Mouse (Mus musculus): ENCODE measurements around the gene Cped1. TPM values are rescaled to one million over a fixed set of nuclear protein-coding genes. Genes with fewer than 3 reads are reported as not detected.

The Cped1 gene
- polyA plus RNA-seq, 1 experiment from 2014 or later = 67.9 TPM

DNA sequence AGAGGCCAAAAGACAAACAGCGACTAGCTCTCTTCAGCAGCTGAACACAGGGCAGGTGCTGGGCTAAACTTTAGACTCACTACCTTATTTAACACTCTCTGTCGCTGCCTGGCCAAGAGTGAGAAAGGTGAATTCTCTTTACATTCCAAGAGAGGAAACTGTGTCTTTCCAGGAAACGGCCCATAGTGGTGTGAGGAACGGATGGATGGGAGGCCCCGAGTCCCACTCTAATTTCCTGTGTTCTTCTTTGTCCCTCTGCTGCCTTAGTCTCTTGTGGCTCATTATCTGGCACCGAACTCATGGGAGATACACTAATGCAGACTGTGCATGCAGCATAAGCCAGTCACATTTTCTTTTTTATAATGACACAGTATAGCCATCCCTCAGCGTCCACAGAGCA is 31.9 kb downstream of the Cped1 start:
- Histone ChIP-seq H3K4me1 (ENCODE audit: control insufficient read depth, insufficient read depth, low read length) (peaks cover 12% of the 10 kb centered on the region; the same call in 1 of the 2 replicates), H3K27ac (ENCODE audit: low read depth, low read length) (no peak overlapping the region), H3K36me3 (ENCODE audit: control insufficient read depth, insufficient read depth, low read length) (no peaks in the 10 kb centered on the region), H3K4me2 (replicated peaks; ENCODE audit: low read depth, low read length) (no peak overlapping the region), H3K27me3 (ENCODE audit: control insufficient read depth, insufficient read depth, low read length) (no peaks in the 10 kb centered on the region), H3K9me3 (ENCODE audit: control insufficient read depth, low read length) (no peaks in the 10 kb centered on the region), H3K9ac (ENCODE audit: low read depth, low read length) (no peak overlapping the region), H3K4me3 (ENCODE audit: low read length) (no peak overlapping the region)
- no peak for ATAC-seq (ENCODE audit: low FRiP score, low TSS enrichment)
- WGBS = 67% methylated on average over 7 of the region's 7 CpGs

DNA sequence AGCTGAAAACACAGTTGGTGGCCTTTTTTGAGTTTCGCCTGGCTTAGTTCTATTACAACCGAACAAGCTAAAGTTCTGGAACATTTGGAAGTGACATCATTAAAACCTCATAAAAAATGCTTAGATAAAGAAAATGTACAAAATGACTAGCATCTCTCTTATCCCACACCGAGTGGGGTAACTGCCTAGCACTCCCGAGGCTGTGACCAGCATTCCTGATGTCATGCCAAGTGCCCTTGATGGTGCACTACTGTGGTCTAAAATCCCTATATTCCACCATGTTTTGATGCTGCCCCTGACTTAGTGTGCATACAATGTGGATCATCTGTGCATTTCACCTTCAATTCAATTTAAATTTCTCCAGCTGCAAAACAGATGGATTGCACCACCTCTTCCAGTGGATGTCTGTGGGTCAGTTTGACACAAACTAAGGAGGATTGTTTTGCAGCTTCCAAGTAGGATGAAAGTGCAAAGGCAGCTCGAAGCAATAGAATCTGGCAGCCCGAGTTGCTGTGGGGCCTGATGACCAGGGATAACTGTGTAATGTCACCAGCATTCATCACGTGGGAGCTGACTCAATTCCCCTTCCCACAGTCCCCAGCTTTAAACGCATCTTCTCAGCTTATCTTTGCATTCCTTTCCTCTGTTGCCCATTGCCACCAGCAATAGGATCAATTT is 33.2 kb downstream of the Cped1 start:
- no peaks in the 10 kb centered on the region for H3K36me3 ChIP-seq (ENCODE audit: control insufficient read depth, insufficient read depth, low read length)
- H3K9me3 ChIP-seq (ENCODE audit: control insufficient read depth, low read length) = no peaks in the 10 kb centered on the region
- 60% methylated on average over 8 of the region's 8 CpGs for WGBS
- no peaks in the 10 kb centered on the region for H3K27me3 ChIP-seq (ENCODE audit: control insufficient read depth, insufficient read depth, low read length)
- H3K4me2 ChIP-seq (replicated peaks; ENCODE audit: low read depth, low read length) = no peak overlapping the region
- H3K4me3 ChIP-seq (ENCODE audit: low read length) = no peak overlapping the region
- ATAC-seq (ENCODE audit: low FRiP score, low TSS enrichment) = no peak
- peaks cover 12% of the 10 kb centered on the region; the same call in 1 of the 2 replicates for H3K4me1 ChIP-seq (ENCODE audit: control insufficient read depth, insufficient read depth, low read length)
- H3K9ac ChIP-seq (ENCODE audit: low read depth, low read length) = no peak overlapping the region
- H3K27ac ChIP-seq (ENCODE audit: low read depth, low read length) = 0 out of 2 replicates have a peak overlapping the region, but pooled peaks have one; percentile 14

DNA sequence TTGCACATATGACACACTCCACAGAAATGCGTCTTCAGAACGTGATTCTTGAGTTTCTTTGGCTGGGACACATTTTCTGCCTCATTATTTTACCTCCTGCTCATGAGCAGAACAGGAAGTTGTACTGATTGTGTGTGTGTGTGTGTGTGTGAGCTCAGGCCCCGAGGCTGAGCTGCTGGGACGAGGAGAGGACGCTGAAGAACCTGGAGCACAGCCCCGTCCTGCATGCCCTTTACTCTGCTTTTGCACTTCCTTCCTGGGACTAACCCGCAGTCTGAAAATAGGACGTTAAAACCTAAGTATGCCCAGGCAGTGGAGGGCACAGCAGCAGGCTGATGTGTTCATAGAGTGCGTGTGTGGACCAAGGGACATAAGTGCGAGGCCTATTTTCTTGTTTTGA is 33.9 kb downstream of the Cped1 start:
- no peak for ATAC-seq (ENCODE audit: low FRiP score, low TSS enrichment)

DNA sequence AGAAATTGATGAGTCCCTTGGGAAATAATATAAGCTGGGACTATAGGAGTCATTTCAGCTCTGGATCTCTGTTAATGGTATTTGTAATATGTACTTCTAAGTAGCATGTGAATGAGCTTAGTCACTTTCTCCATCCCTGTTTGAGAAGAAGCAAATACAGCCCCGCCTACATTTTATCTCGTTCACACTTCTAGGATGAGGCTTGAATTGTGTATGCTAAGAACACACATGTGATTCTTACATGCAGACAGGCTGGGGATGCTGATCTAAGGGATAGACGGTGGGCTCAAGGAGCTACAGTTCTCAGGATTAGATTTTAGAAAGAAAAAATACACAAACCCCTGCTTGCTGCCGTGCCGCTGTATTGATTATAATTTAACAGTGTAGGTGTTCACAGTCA is 35.0 kb downstream of the Cped1 start:
- Histone ChIP-seq H3K27ac (ENCODE audit: low read depth, low read length) (no peak overlapping the region), H3K27me3 (ENCODE audit: control insufficient read depth, insufficient read depth, low read length) (no peaks in the 10 kb centered on the region), H3K36me3 (ENCODE audit: control insufficient read depth, insufficient read depth, low read length) (no peaks in the 10 kb centered on the region), H3K4me1 (ENCODE audit: control insufficient read depth, insufficient read depth, low read length) (peaks cover 19% of the 10 kb centered on the region; the same call in 1 of the 2 replicates), H3K9ac (ENCODE audit: low read depth, low read length) (no peak overlapping the region), H3K4me2 (replicated peaks; ENCODE audit: low read depth, low read length) (no peak overlapping the region), H3K9me3 (ENCODE audit: control insufficient read depth, low read length) (no peaks in the 10 kb centered on the region), H3K4me3 (ENCODE audit: low read length) (no peak overlapping the region)
- no peak for ATAC-seq (ENCODE audit: low FRiP score, low TSS enrichment)
- 84% methylated on average over 5 of the region's 5 CpGs for WGBS

More for the DNA sequence above, 33.9 kb downstream of the Cped1 start:
- Histone ChIP-seq H3K9me3 (ENCODE audit: control insufficient read depth, low read length) (no peaks in the 10 kb centered on the region), H3K4me2 (replicated peaks; ENCODE audit: low read depth, low read length) (no peak overlapping the region), H3K4me3 (ENCODE audit: low read length) (no peak overlapping the region), H3K4me1 (ENCODE audit: control insufficient read depth, insufficient read depth, low read length) (peaks cover 12% of the 10 kb centered on the region; the same call in 1 of the 2 replicates), H3K27me3 (ENCODE audit: control insufficient read depth, insufficient read depth, low read length) (no peaks in the 10 kb centered on the region), H3K27ac (ENCODE audit: low read depth, low read length) (no peak overlapping the region), H3K36me3 (ENCODE audit: control insufficient read depth, insufficient read depth, low read length) (no peaks in the 10 kb centered on the region), H3K9ac (ENCODE audit: low read depth, low read length) (no peak overlapping the region)
- 41% methylated on average over 10 of the region's 10 CpGs for WGBS

DNA sequence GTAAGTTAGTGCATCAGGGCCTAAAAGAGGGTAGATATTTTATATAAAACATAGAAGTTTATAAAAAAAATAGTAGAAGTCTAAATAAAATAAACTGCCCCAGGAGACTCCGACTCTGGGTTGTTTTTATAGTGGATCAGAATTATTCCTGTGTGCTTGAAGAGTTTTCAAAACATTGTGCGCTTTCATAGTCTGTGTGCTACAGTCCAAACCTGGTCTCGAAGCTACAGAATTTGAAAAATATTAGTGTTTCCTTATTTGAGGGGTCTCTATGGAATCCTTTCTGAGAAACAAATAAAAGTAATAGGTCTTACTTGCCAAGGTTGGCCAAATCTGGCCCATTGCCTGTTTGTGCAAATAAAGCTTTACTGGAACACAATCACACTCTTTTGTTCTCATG is 35.6 kb downstream of the Cped1 start:
- no peaks in the 10 kb centered on the region for H3K27me3 ChIP-seq (ENCODE audit: control insufficient read depth, insufficient read depth, low read length)
- 69% methylated on average over 3 of the region's 3 CpGs for WGBS
- H3K27ac ChIP-seq (ENCODE audit: low read depth, low read length) = no peak overlapping the region
- no peak overlapping the region for H3K9ac ChIP-seq (ENCODE audit: low read depth, low read length)
- H3K4me1 ChIP-seq (ENCODE audit: control insufficient read depth, insufficient read depth, low read length) = peaks cover 22% of the 10 kb centered on the region; the same call in 1 of the 2 replicates
- H3K9me3 ChIP-seq (ENCODE audit: control insufficient read depth, low read length) = no peaks in the 10 kb centered on the region
- H3K4me3 ChIP-seq (ENCODE audit: low read length) = no peak overlapping the region
- ATAC-seq (ENCODE audit: low FRiP score, low TSS enrichment) = no peak
- H3K36me3 ChIP-seq (ENCODE audit: control insufficient read depth, insufficient read depth, low read length) = no peaks in the 10 kb centered on the region
- H3K4me2 ChIP-seq (replicated peaks; ENCODE audit: low read depth, low read length) = no peak overlapping the region

DNA sequence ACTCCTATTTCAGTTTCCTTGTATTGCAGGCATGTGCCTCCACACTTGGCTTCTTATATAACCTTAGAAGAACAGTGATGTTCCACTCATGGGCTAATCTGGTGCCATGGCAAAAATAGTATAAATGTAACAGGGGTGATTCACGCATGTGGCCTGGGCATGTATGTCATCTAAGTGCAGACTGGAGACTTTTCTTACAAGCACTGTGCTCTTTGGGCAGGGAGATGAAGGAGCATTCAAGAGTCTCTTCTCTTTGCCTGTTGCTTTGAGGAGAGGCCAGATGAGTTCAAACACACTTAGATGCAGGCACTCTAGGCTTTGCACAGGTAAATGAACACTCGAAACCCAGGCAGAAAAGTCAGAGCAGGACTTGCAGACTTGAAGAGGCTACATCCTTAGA is 38.5 kb downstream of the Cped1 start:
- Histone ChIP-seq H3K9ac (ENCODE audit: low read depth, low read length) (no peak overlapping the region), H3K9me3 (ENCODE audit: control insufficient read depth, low read length) (no peaks in the 10 kb centered on the region), H3K4me3 (ENCODE audit: low read length) (no peak overlapping the region), H3K27ac (ENCODE audit: low read depth, low read length) (no peak overlapping the region), H3K4me1 (ENCODE audit: control insufficient read depth, insufficient read depth, low read length) (peaks cover 14% of the 10 kb centered on the region; the same call in 1 of the 2 replicates), H3K36me3 (ENCODE audit: control insufficient read depth, insufficient read depth, low read length) (no peaks in the 10 kb centered on the region), H3K4me2 (replicated peaks; ENCODE audit: low read depth, low read length) (no peak overlapping the region), H3K27me3 (ENCODE audit: control insufficient read depth, insufficient read depth, low read length) (no peaks in the 10 kb centered on the region)
- ATAC-seq (ENCODE audit: low FRiP score, low TSS enrichment) = no peak
- WGBS = 92% methylated on average over 2 of the region's 2 CpGs

DNA sequence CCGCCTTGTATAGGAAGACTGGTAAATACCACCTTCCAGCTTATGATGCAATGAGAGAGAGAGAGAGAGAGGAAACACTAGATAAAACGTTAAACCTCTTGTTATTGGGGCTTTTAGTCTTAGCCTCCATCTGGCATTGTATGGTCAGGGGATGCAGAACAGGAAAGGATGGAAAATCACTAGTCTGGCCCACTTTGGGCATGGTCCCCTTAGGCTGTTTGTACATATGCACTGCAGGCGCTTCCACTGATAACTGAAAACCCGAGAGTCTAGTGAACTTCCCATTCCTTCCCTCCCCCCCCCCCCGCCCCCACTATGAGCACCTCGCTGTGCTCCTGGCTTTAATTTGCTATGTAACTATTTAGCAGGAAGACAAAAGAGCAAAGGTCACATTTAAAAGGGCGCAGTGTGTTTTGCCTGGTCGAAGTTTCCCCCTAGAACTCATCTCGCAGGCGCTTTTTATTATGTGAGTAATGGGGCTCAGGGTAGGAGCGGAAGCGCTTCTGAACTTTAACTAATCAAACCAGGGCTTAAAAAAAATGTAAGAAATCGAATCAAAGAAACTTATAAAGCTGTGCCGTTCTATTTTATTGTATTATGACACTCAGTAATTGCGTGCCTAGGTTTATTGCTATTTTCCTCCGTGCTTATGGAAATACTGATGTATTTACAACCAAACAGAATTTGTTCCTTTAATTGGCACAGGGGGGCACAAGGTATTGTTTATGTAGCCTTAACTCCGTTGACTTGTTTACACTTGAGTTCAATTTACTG is 40.1 kb downstream of the Cped1 start:
- peak overlapping the region; percentile 44 for H3K4me2 ChIP-seq (replicated peaks; ENCODE audit: low read depth, low read length)
- no peaks in the 10 kb centered on the region for H3K9me3 ChIP-seq (ENCODE audit: control insufficient read depth, low read length)
- peak overlapping the region; percentile 37; the same call in 1 of the 2 replicates for H3K9ac ChIP-seq (ENCODE audit: low read depth, low read length)
- peak overlapping the region; percentile 78 for H3K27ac ChIP-seq (ENCODE audit: low read depth, low read length)
- H3K4me1 ChIP-seq (ENCODE audit: control insufficient read depth, insufficient read depth, low read length) = peaks cover 10% of the 10 kb centered on the region; the same call in 1 of the 2 replicates
- WGBS = 5% methylated on average over 17 of the region's 17 CpGs
- H3K36me3 ChIP-seq (ENCODE audit: control insufficient read depth, insufficient read depth, low read length) = no peaks in the 10 kb centered on the region
- no peaks in the 10 kb centered on the region for H3K27me3 ChIP-seq (ENCODE audit: control insufficient read depth, insufficient read depth, low read length)
- peak; percentile 77 for ATAC-seq (ENCODE audit: low FRiP score, low TSS enrichment)
- H3K4me3 ChIP-seq (ENCODE audit: low read length) = peak overlapping the region; percentile 21

DNA sequence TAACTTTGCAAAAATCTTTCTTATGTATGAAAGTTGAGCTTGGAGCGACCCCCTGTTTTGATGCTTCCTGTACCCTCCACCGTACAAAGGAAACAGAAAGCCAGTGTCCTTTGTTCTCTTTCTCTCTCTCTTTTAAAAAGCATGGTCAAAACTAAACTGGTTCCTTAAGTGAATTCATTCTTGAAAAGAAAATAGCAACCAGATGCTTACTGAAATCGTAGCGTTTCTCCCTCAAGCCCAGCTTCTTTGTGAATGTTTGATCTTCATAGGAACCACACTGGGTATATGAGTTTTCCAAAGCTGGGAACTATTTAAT is 40.6 kb downstream of the Cped1 start:
- H3K4me2 ChIP-seq (replicated peaks; ENCODE audit: low read depth, low read length) = peak overlapping the region; percentile 44
- H3K27me3 ChIP-seq (ENCODE audit: control insufficient read depth, insufficient read depth, low read length) = no peaks in the 10 kb centered on the region
- peak overlapping the region; percentile 21; the same call in 1 of the 2 replicates for H3K4me3 ChIP-seq (ENCODE audit: low read length)
- peaks cover 10% of the 10 kb centered on the region; the same call in 1 of the 2 replicates for H3K4me1 ChIP-seq (ENCODE audit: control insufficient read depth, insufficient read depth, low read length)
- H3K9ac ChIP-seq (ENCODE audit: low read depth, low read length) = peak overlapping the region; percentile 37; the same call in 1 of the 2 replicates
- 23% methylated on average over 4 of the region's 4 CpGs for WGBS
- H3K36me3 ChIP-seq (ENCODE audit: control insufficient read depth, insufficient read depth, low read length) = no peaks in the 10 kb centered on the region
- no peak for ATAC-seq (ENCODE audit: low FRiP score, low TSS enrichment)
- no peaks in the 10 kb centered on the region for H3K9me3 ChIP-seq (ENCODE audit: control insufficient read depth, low read length)
- H3K27ac ChIP-seq (ENCODE audit: low read depth, low read length) = peak overlapping the region; percentile 78

Measured in kidney, embryonic 14.5 days (tissue).